Mouse (Mus musculus): ENCODE data around the gene Atoh7. TPM values are rescaled to one million over a fixed set of nuclear protein-coding genes. Genes with fewer than 3 reads are reported as not detected.

The Atoh7 gene
- total RNA-seq, 1 experiment, result not detected

DNA sequence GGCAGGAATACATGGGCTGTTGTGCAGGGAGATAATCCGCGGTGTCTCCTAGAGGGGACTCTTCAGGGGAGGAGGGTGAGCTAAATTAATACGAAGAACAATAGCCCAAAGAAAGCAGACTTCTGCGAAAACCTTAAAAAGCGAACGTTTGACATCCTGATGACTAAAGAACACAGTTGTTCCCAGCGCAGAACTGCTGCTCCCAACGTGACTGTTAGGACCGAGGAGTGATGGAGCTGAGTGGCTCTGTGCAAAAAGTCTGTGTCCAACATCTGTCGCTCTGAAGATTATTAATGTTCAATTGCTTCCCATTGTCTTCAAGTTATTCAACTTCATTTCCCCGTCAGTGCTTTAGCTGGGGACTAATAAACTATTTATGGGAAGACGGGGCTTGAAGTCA is 1.3 kb upstream of the Atoh7 start:
- Histone ChIP-seq H3K9ac (ENCODE audit: insufficient read depth, low read depth, low read length, poor library complexity, severe bottlenecking) (no peak overlapping the region), H3K9me3 (ENCODE audit: control insufficient read depth, insufficient read depth, low read depth, low read length) (peaks cover 8% of the 10 kb centered on the region), H3K4me1 (ENCODE audit: control insufficient read depth in 2 of 2, insufficient read depth in 2 of 2, low read length in 2 of 2, poor library complexity in 1 of 2) (no peaks in the 10 kb centered on the region), H3K27ac (ENCODE audit: insufficient read depth, low read depth, low read length, poor library complexity, severe bottlenecking) (no peak overlapping the region), H3K4me3 (ENCODE audit: insufficient read depth in 1 of 2, low read depth in 1 of 2, low read length in 2 of 2, poor library complexity in 1 of 2, severe bottlenecking in 1 of 2) (no peak overlapping the region), H3K36me3 (ENCODE audit: control insufficient read depth, insufficient read depth, low read length, poor library complexity, severe bottlenecking) (no peaks in the 10 kb centered on the region)
- no peak for DNase-seq (ENCODE audit: low read depth, low spot score)
- in situ Hi-C loops (cut with MboI; ENCODE audit: low sequenced_read_pairs in 2 of 2, unreplicated experiment in 2 of 2), result no loop called here
- TF ChIP-seq CHD2 (IDR thresholded peaks at IDR 0.05; ENCODE audit: low read depth, low read length) (no peak), MAFK (IDR thresholded peaks at IDR 0.05; ENCODE audit: insufficient read depth, low read depth, low read length) (no peak), ZC3H11A (IDR thresholded peaks at IDR 0.05; ENCODE audit: borderline replicate concordance, low read depth, low read length) (no peak), ZNF384 (IDR thresholded peaks at IDR 0.05; ENCODE audit: low read depth, low read length) (no peak), HCFC1 (IDR thresholded peaks at IDR 0.05; ENCODE audit: borderline replicate concordance, insufficient read depth, low read length) (no peak)

- Histone ChIP-seq H3K9me3 (ENCODE audit: control insufficient read depth, insufficient read depth, low read depth, low read length) (peaks cover 13% of the 10 kb centered on the region), H3K27ac (ENCODE audit: insufficient read depth, low read depth, low read length, poor library complexity, severe bottlenecking) (no peak overlapping the region), H3K4me1 (ENCODE audit: control insufficient read depth in 2 of 2, insufficient read depth in 2 of 2, low read length in 2 of 2, poor library complexity in 1 of 2) (no peaks in the 10 kb centered on the region), H3K36me3 (ENCODE audit: control insufficient read depth, insufficient read depth, low read length, poor library complexity, severe bottlenecking) (no peaks in the 10 kb centered on the region), H3K4me3 (ENCODE audit: insufficient read depth in 1 of 2, low read depth in 1 of 2, low read length in 2 of 2, poor library complexity in 1 of 2, severe bottlenecking in 1 of 2) (peak overlapping the region; percentile 64 to 65), H3K9ac (ENCODE audit: insufficient read depth, low read depth, low read length, poor library complexity, severe bottlenecking) (peak overlapping the region; percentile 49)
- TF ChIP-seq CHD2 (IDR thresholded peaks at IDR 0.05; ENCODE audit: low read depth, low read length) (no peak), HCFC1 (IDR thresholded peaks at IDR 0.05; ENCODE audit: borderline replicate concordance, insufficient read depth, low read length) (0 out of 2 replicates have a peak, but pooled peaks have one; percentile 36)
- in situ Hi-C loops (cut with MboI; ENCODE audit: low sequenced_read_pairs in 2 of 2, unreplicated experiment in 2 of 2), result no loop called here
- peak; percentile 51 for DNase-seq (ENCODE audit: low read depth, low spot score)
These were observed 601 bp downstream of the Atoh7 start for GRCm38 (mm10) chr10:63099941-63100562.

GRCm38 (mm10) chr10:63100657-63101056 is 1.2 kb downstream of the Atoh7 start:
- no peak for TF ChIP-seq CHD2 (IDR thresholded peaks at IDR 0.05; ENCODE audit: low read depth, low read length)
- TF ChIP-seq MAFK (IDR thresholded peaks at IDR 0.05; ENCODE audit: insufficient read depth, low read depth, low read length), result no peak
- no peak for TF ChIP-seq ZNF384 (IDR thresholded peaks at IDR 0.05; ENCODE audit: low read depth, low read length)
- TF ChIP-seq ZC3H11A (IDR thresholded peaks at IDR 0.05; ENCODE audit: borderline replicate concordance, low read depth, low read length), result no peak
- TF ChIP-seq HCFC1 (IDR thresholded peaks at IDR 0.05; ENCODE audit: borderline replicate concordance, insufficient read depth, low read length), result no peak
- no peak for DNase-seq (ENCODE audit: low read depth, low spot score)

DNA sequence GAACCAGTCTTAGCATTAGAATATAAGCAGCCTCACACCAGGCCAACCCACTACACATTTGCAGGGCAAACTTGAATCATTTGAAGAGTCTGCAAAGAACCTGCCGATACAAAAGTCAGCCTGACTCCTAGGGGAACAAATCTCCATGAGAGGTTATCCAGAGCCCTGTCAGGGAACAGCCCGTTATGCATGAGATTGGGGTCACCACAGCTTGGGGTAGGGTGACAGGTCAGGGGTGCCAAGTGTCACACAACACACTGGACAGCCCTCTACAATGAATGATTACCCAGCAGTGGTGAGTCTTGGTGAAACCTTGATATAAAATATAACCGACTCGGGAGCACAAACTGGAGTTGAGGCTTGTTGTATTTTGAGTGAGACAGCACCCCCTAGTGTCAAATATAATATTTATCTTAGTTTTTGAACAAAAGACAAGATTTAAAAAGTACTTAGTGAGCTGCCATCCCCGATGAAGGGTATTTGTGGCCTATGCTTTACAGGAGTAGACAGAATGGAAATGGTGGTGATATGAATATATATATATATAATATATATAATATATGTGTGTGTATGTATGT is 13.7 kb downstream of the Atoh7 start:
- TF ChIP-seq HCFC1 (IDR thresholded peaks at IDR 0.05; ENCODE audit: borderline replicate concordance, insufficient read depth, low read length) (no peak), ZNF384 (IDR thresholded peaks at IDR 0.05; ENCODE audit: low read depth, low read length) (no peak), MAFK (IDR thresholded peaks at IDR 0.05; ENCODE audit: insufficient read depth, low read depth, low read length) (no peak), CHD2 (IDR thresholded peaks at IDR 0.05; ENCODE audit: low read depth, low read length) (no peak), ZC3H11A (IDR thresholded peaks at IDR 0.05; ENCODE audit: borderline replicate concordance, low read depth, low read length) (no peak)
- in situ Hi-C loops (cut with MboI; ENCODE audit: low sequenced_read_pairs in 2 of 2, unreplicated experiment in 2 of 2), result no loop called here
- Histone ChIP-seq H3K27ac (ENCODE audit: insufficient read depth, low read depth, low read length, poor library complexity, severe bottlenecking) (no peak overlapping the region), H3K9me3 (ENCODE audit: control insufficient read depth, insufficient read depth, low read depth, low read length) (peaks cover 9% of the 10 kb centered on the region), H3K9ac (ENCODE audit: insufficient read depth, low read depth, low read length, poor library complexity, severe bottlenecking) (no peak overlapping the region), H3K4me3 (ENCODE audit: insufficient read depth in 1 of 2, low read depth in 1 of 2, low read length in 2 of 2, poor library complexity in 1 of 2, severe bottlenecking in 1 of 2) (no peak overlapping the region), H3K4me1 (ENCODE audit: control insufficient read depth in 2 of 2, insufficient read depth in 2 of 2, low read length in 2 of 2, poor library complexity in 1 of 2) (no peaks in the 10 kb centered on the region), H3K36me3 (ENCODE audit: control insufficient read depth, insufficient read depth, low read length, poor library complexity, severe bottlenecking) (no peaks in the 10 kb centered on the region)
- no peak for DNase-seq (ENCODE audit: low read depth, low spot score)

More at GRCm38 (mm10) chr10:63100657-63101056, 1.2 kb downstream of the Atoh7 start:
- no peak overlapping the region for H3K27ac ChIP-seq (ENCODE audit: insufficient read depth, low read depth, low read length, poor library complexity, severe bottlenecking)
- in situ Hi-C loops (cut with MboI; ENCODE audit: low sequenced_read_pairs in 2 of 2, unreplicated experiment in 2 of 2), result no loop called here
- no peaks in the 10 kb centered on the region for H3K36me3 ChIP-seq (ENCODE audit: control insufficient read depth, insufficient read depth, low read length, poor library complexity, severe bottlenecking)
- H3K9me3 ChIP-seq (ENCODE audit: control insufficient read depth, insufficient read depth, low read depth, low read length), result peaks cover 13% of the 10 kb centered on the region
- no peaks in the 10 kb centered on the region for H3K4me1 ChIP-seq (ENCODE audit: control insufficient read depth in 2 of 2, insufficient read depth in 2 of 2, low read length in 2 of 2, poor library complexity in 1 of 2)
- H3K9ac ChIP-seq (ENCODE audit: insufficient read depth, low read depth, low read length, poor library complexity, severe bottlenecking), result no peak overlapping the region
- peak overlapping the region; percentile 60 to 65 for H3K4me3 ChIP-seq (ENCODE audit: insufficient read depth in 1 of 2, low read depth in 1 of 2, low read length in 2 of 2, poor library complexity in 1 of 2, severe bottlenecking in 1 of 2)

Measured in ES-E14 (cell line).